Mouse (Mus musculus): ENCODE measurements around the gene Olfr1053. TPM values are rescaled to one million over a fixed set of nuclear protein-coding genes. Genes with fewer than 3 reads are reported as not detected.
"Not testable (repeated sequence)": the region's sequence is repeated elsewhere in the genome, so short reads cannot be mapped to it uniquely, and the experiment has no call there.

Olfr1053 gene
- total RNA-seq (2021): not detected
- long read RNA-seq, experiment 1: 0 reads
- long read RNA-seq, experiment 2: 0 reads

GRCm38 (mm10) chr2:86315184-86315583 lies at the start of gene Olfr1053:
Olfr1053 (minus strand) TSS chr2:86315284.
- intact Hi-C loops (cut with DNase I): no loop called here
- DNase-seq (ENCODE audit: low spot score in 2 of 2): no peak

- no peak for DNase-seq (ENCODE audit: low spot score in 2 of 2)
- intact Hi-C loops (cut with DNase I): no loop called here
These were observed 47.3 kb upstream of the Olfr1053 start, which contains the start of gene Olfr1056 for GRCm38 (mm10) chr2:86362369-86362768. Olfr1056 (minus strand) TSS chr2:86362469.

GRCm38 (mm10) chr2:86351751-86352150 lies 36.7 kb upstream of the Olfr1053 start:
- DNase-seq (ENCODE audit: low spot score in 2 of 2); intact Hi-C loops (cut with DNase I): not testable (repeated sequence)

GRCm38 (mm10) chr2:86350184-86350583 lies 35.1 kb upstream of the Olfr1053 start, which contains the start of gene Olfr1055:
Olfr1055 (minus strand) TSS chr2:86350284.
- no peak for DNase-seq (ENCODE audit: low spot score in 2 of 2)
- intact Hi-C loops (cut with DNase I): no loop called here

GRCm38 (mm10) chr2:86335333-86335732 lies 20.2 kb upstream of the Olfr1053 start, which contains the start of gene Olfr1054:
Olfr1054 (minus strand) TSS chr2:86335433.
- no peak for DNase-seq (ENCODE audit: low spot score in 2 of 2)
- intact Hi-C loops (cut with DNase I): no loop called here

GRCm38 (mm10) chr2:86292155-86292554 lies 22.9 kb downstream of the Olfr1053 start, which contains the start of gene Olfr1052:
Olfr1052 (plus strand) TSS chr2:86292455.
- intact Hi-C loops (cut with DNase I): no loop called here

GRCm38 (mm10) chr2:86278988-86279387 lies 36.1 kb downstream of the Olfr1053 start, which contains the start of gene Olfr1051:
Olfr1051 (minus strand) TSS chr2:86279088.
- DNase-seq (ENCODE audit: low spot score in 2 of 2); intact Hi-C loops (cut with DNase I): not testable (repeated sequence)

More at GRCm38 (mm10) chr2:86292155-86292554, 22.9 kb downstream of the Olfr1053 start, which contains the start of gene Olfr1052:
- DNase-seq (ENCODE audit: low spot score in 2 of 2): no peak

Other genes starting within 250 kb of the Olfr1053 start
- gene Olfr1036, start 241.3 kb downstream of the Olfr1053 start, total RNA-seq (2021): not detected
- gene Olfr1037, start 227.9 kb downstream of the Olfr1053 start, total RNA-seq (2021): not detected
- not detected for gene Olfr1039, start 179.4 kb downstream of the Olfr1053 start, total RNA-seq (2021)
- not detected for gene Olfr1040, start 168.6 kb downstream of the Olfr1053 start, total RNA-seq (2021)
- not detected for gene Olfr1042, start 153.4 kb downstream of the Olfr1053 start, total RNA-seq (2021)
- not detected for gene Olfr1043, start 147.8 kb downstream of the Olfr1053 start, total RNA-seq (2021)
- not detected for gene Olfr1044, start 137.5 kb downstream of the Olfr1053 start, total RNA-seq (2021)
- not detected for gene Olfr52, start 129.6 kb downstream of the Olfr1053 start, total RNA-seq (2021)
- not detected for gene Olfr1045, start 112.3 kb downstream of the Olfr1053 start, total RNA-seq (2021)
- not detected for gene Olfr1046, start 96.0 kb downstream of the Olfr1053 start, total RNA-seq (2021)
- gene Olfr1047, start 83.9 kb downstream of the Olfr1053 start, total RNA-seq (2021): not detected
- gene Olfr1048, start 75.0 kb downstream of the Olfr1053 start, total RNA-seq (2021): not detected
- gene Olfr1049, start 57.0 kb downstream of the Olfr1053 start, total RNA-seq (2021): not detected
- not detected for gene Olfr1051, start 36.2 kb downstream of the Olfr1053 start, total RNA-seq (2021)
- not detected for gene Olfr1052, start 22.8 kb downstream of the Olfr1053 start, total RNA-seq (2021)
- not detected for gene Olfr1054, start 20.1 kb upstream of the Olfr1053 start, total RNA-seq (2021)
- gene Olfr1055, start 35.0 kb upstream of the Olfr1053 start, total RNA-seq (2021): not detected
- gene Olfr1056, start 47.2 kb upstream of the Olfr1053 start, total RNA-seq (2021): not detected
- not detected for gene Olfr1057, start 63.1 kb upstream of the Olfr1053 start, total RNA-seq (2021)
- gene Olfr1058, start 73.3 kb upstream of the Olfr1053 start, total RNA-seq (2021): not detected
- gene Olfr1061, start 98.8 kb upstream of the Olfr1053 start, total RNA-seq (2021): not detected
- gene Olfr1062, start 111.5 kb upstream of the Olfr1053 start, total RNA-seq (2021): not detected
- not detected for gene Olfr1065, start 135.3 kb upstream of the Olfr1053 start, total RNA-seq (2021)
- gene Olfr1066, start 141.0 kb upstream of the Olfr1053 start, total RNA-seq (2021): not detected
- gene Olfr228, start 172.1 kb upstream of the Olfr1053 start, total RNA-seq (2021): not detected
- gene Olfr1076, start 193.2 kb upstream of the Olfr1053 start, total RNA-seq (2021): not detected
- not detected for gene Olfr1079, start 227.2 kb upstream of the Olfr1053 start, total RNA-seq (2021)
- not detected for gene Olfr1080, start 243.0 kb upstream of the Olfr1053 start, total RNA-seq (2021)